Mouse (Mus musculus): Measurements from ENCODE around the gene Unc119b. TPM values are rescaled to one million over a fixed set of nuclear protein-coding genes. Genes with fewer than 3 reads are reported as not detected.
"Not testable (repeated sequence)": the region's sequence is repeated elsewhere in the genome, so short reads cannot be mapped to it uniquely, and the experiment has no call there.

Gene Unc119b
- polyA plus RNA-seq, 1 experiment from 2014 or later, result 45.4 TPM

DNA sequence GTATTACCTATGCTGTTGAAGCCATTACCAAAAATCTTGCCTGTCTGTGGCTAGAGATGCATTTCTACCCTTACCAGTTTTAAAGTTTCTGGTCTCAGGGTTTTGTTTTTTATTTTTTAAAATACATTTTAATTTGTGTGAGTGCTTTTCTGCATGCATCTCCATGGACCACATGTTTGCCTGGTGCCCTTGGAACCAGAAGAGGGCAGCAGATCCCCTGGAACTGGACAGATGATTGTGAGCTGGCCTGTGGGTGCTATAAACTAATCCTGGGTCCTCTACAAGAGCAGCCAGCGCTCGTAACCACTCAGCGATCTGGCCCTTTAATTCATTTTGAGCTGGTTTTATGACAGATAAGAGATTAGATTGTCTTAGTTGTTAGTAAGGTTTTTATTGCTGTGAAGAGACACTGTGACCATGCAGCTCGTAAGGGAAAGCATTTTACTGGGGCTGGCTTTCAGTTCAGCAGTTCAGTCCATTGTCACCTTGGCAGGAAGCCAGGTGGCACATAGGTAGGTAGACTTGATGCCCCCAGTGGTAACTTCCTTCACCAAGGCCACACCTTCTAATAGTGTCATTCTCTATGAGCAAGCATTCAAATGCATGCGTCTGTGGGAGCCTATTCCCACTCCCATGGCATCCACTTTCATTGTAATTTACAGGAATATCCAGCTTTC is 45.0 kb downstream of the Unc119b start:
- Histone ChIP-seq H3K4me3 (ENCODE audit: low read depth, low read length) (no peak overlapping the region), H3K27me3 (ENCODE audit: insufficient read depth, low read length) (no peaks in the 10 kb centered on the region), H3K9ac (no peak overlapping the region), H3K4me1 (ENCODE audit: insufficient read depth) (no peaks in the 10 kb centered on the region), H3K4me2 (no peak overlapping the region), H3K27ac (ENCODE audit: low read depth) (no peak overlapping the region), H3K36me3 (ENCODE audit: insufficient read depth) (peaks cover 69% of the 10 kb centered on the region), H3K9me3 (ENCODE audit: low read depth, low read length) (no peaks in the 10 kb centered on the region)
- WGBS, result 97% methylated on average over 5 of the region's 5 CpGs
- no peak for DNase-seq
- ATAC-seq (ENCODE audit: insufficient read depth), result no peak
- TF ChIP-seq CTCF (IDR thresholded peaks at IDR 0.05; ENCODE audit: low read depth), result peak; percentile 28

DNA sequence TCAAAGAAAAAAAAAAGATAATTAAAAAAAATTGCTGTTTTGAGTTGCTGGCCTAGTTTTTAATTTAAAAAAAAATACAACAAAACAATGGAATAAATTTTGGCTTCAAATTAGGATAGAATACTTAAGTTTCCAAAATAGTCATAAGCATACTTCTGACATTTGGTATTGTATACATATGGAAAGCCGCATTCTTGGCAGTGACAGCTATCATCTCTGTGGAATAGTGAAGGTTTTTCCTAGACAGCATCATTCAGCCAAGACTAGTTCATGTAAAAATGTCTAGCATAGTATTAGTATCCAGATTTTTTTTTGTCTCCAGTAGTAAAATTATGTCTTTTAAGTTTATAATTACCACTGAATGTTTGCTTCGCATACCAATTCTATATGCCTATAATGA is 49.1 kb downstream of the Unc119b start:
- no peak overlapping the region for H3K9ac ChIP-seq
- no peaks in the 10 kb centered on the region for H3K27me3 ChIP-seq (ENCODE audit: insufficient read depth, low read length)
- DNase-seq, result no peak
- TF ChIP-seq CTCF (IDR thresholded peaks at IDR 0.05; ENCODE audit: low read depth), result no peak
- H3K36me3 ChIP-seq (ENCODE audit: insufficient read depth), result peaks cover 75% of the 10 kb centered on the region
- no peak overlapping the region for H3K27ac ChIP-seq (ENCODE audit: low read depth)
- H3K4me3 ChIP-seq (ENCODE audit: low read depth, low read length), result no peak overlapping the region
- ATAC-seq (ENCODE audit: insufficient read depth), result no peak
- WGBS, result 98% methylated on average over 2 of the region's 2 CpGs
- no peak overlapping the region for H3K4me2 ChIP-seq
- no peaks in the 10 kb centered on the region for H3K4me1 ChIP-seq (ENCODE audit: insufficient read depth)
- no peaks in the 10 kb centered on the region for H3K9me3 ChIP-seq (ENCODE audit: low read depth, low read length)

DNA sequence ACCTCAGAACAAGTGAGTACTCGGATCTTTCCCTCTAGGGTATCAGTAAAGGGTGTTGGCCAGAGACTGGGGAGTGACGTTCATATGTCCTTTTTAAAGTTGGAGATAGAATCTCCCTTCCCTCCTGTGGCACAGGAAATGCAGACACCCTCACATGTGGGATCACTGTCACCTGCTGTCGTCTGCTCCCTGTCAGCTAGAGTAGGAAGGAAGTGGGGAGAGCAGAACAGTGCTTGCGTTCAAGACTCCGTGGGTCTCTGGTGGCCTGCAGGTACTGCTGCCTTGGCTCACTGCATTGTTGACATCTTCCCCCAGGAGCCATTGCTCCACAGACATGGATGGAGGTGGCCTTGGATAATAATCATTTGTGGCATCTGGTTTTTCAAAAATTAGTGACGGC is 51.3 kb downstream of the Unc119b start:
- H3K36me3 ChIP-seq (ENCODE audit: insufficient read depth), result peaks cover 56% of the 10 kb centered on the region
- H3K4me1 ChIP-seq (ENCODE audit: insufficient read depth), result no peaks in the 10 kb centered on the region
- no peaks in the 10 kb centered on the region for H3K27me3 ChIP-seq (ENCODE audit: insufficient read depth, low read length)
- no peak overlapping the region for H3K9ac ChIP-seq
- WGBS, result 79% methylated on average over 6 of the region's 6 CpGs
- no peak overlapping the region for H3K27ac ChIP-seq (ENCODE audit: low read depth)
- ATAC-seq (ENCODE audit: insufficient read depth) (no peak), DNase-seq (no peak)
- TF ChIP-seq CTCF (IDR thresholded peaks at IDR 0.05; ENCODE audit: low read depth), result no peak
- no peaks in the 10 kb centered on the region for H3K9me3 ChIP-seq (ENCODE audit: low read depth, low read length)
- no peak overlapping the region for H3K4me3 ChIP-seq (ENCODE audit: low read depth, low read length)
- H3K4me2 ChIP-seq, result no peak overlapping the region

DNA sequence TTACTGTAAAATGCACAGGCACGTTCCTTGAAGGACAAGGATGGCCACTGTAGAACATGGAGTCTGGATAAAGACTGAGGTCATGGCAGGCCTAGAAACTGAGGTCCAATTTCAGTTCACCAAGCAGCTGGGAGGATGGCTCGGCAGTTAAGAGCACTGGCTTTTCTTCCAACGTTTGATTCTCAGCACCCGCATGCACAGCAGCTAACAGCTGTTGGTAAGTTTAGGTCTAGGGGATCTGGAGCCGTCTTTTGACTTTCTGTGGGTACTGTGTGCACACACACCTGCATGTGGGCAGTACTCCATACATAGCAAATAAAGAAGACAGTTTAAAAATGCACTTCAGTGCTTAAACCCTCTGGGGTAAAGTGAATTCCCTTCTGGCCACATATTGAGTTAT is 53.1 kb downstream of the Unc119b start:
- Histone ChIP-seq H3K4me1 (ENCODE audit: insufficient read depth) (no peaks in the 10 kb centered on the region), H3K9ac (no peak overlapping the region), H3K27ac (ENCODE audit: low read depth) (no peak overlapping the region), H3K36me3 (ENCODE audit: insufficient read depth) (peaks cover 53% of the 10 kb centered on the region), H3K4me2 (no peak overlapping the region), H3K27me3 (ENCODE audit: insufficient read depth, low read length) (no peaks in the 10 kb centered on the region), H3K9me3 (ENCODE audit: low read depth, low read length) (no peaks in the 10 kb centered on the region), H3K4me3 (ENCODE audit: low read depth, low read length) (no peak overlapping the region)
- DNase-seq, result no peak
- WGBS, result 84% methylated on average over 5 of the region's 5 CpGs
- no peak for ATAC-seq (ENCODE audit: insufficient read depth)
- no peak for TF ChIP-seq CTCF (IDR thresholded peaks at IDR 0.05; ENCODE audit: low read depth)

DNA sequence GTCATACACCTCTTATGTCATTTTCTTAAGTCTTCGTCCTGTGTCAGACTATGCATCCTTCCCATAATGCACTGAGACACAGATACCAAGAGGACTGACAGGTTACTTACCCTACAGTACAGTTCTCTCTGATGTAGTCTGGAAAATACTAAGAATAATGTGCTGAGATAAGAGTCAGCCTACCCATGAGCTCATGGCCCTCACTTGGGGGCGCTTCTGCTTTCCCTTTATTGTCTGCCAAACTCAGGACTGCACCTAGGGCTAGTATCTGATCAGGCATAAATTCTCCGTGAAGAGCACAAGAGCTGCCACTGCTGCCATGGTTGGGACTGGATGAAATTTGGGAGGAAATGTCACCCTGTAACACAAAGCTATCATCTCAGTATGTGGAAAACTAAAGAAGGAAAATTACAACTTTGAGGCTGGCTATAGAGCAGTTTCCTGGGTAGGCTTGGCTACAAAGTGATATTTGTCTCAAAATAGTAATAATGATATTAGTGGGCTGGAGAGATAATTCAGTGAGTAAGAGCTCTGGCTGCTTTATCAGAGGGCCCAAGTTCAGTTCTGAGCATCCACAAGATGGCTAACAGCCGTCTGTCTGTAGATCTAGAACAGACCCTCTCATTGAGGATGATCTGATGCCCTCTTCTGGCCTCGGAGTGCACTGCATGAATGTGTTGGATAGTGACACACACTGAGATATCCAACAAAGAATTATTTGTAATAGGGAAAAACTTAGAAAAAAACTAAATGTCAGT is 58.5 kb downstream of the Unc119b start:
- H3K27ac ChIP-seq (ENCODE audit: low read depth), result no peak overlapping the region
- no peak overlapping the region for H3K9ac ChIP-seq
- TF ChIP-seq CTCF (IDR thresholded peaks at IDR 0.05; ENCODE audit: low read depth), result peak; percentile 77
- 55% methylated on average over 5 of the region's 5 CpGs for WGBS
- 0 out of 2 replicates have a peak, but pooled peaks cover under 1% of the 10 kb centered on the region for H3K4me1 ChIP-seq (ENCODE audit: insufficient read depth)
- no peaks in the 10 kb centered on the region for H3K27me3 ChIP-seq (ENCODE audit: insufficient read depth, low read length)
- H3K36me3 ChIP-seq (ENCODE audit: insufficient read depth), result peaks cover 23% of the 10 kb centered on the region; the same call in 1 of the 2 replicates
- H3K4me2 ChIP-seq, result no peak overlapping the region
- no peak overlapping the region for H3K4me3 ChIP-seq (ENCODE audit: low read depth, low read length)
- H3K9me3 ChIP-seq (ENCODE audit: low read depth, low read length), result no peaks in the 10 kb centered on the region
- ATAC-seq (ENCODE audit: insufficient read depth) (no peak), DNase-seq (peak; percentile 86)

DNA sequence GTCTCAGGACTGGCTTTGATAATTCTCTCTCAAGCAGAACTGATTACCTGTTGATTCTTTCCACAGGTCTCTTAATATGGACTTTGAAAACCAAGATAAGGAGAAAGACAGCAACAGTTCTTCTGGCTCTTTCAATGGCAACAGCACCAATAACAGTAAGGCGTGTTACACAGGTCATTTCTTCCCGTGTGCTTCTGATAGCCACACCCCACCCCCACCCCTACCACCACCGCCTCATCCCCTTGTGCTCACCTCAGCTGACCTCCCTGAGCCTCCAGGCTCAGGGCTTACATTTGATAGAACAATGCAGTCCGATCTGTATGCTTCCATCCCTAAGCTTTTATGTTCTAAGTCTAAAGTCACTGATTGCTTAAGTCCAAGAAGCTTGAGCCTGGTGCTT is 60.0 kb downstream of the Unc119b start:
- no peaks in the 10 kb centered on the region for H3K27me3 ChIP-seq (ENCODE audit: insufficient read depth, low read length)
- DNase-seq (no peak), ATAC-seq (ENCODE audit: insufficient read depth) (no peak)
- H3K27ac ChIP-seq (ENCODE audit: low read depth), result no peak overlapping the region
- peaks cover 2% of the 10 kb centered on the region; the same call in 1 of the 2 replicates for H3K4me1 ChIP-seq (ENCODE audit: insufficient read depth)
- TF ChIP-seq CTCF (IDR thresholded peaks at IDR 0.05; ENCODE audit: low read depth), result no peak
- H3K36me3 ChIP-seq (ENCODE audit: insufficient read depth), result peaks cover 23% of the 10 kb centered on the region; the same call in 1 of the 2 replicates
- no peak overlapping the region for H3K9ac ChIP-seq
- no peak overlapping the region for H3K4me3 ChIP-seq (ENCODE audit: low read depth, low read length)
- WGBS, result 76% methylated on average over 4 of the region's 4 CpGs
- H3K9me3 ChIP-seq (ENCODE audit: low read depth, low read length), result no peaks in the 10 kb centered on the region
- no peak overlapping the region for H3K4me2 ChIP-seq

DNA sequence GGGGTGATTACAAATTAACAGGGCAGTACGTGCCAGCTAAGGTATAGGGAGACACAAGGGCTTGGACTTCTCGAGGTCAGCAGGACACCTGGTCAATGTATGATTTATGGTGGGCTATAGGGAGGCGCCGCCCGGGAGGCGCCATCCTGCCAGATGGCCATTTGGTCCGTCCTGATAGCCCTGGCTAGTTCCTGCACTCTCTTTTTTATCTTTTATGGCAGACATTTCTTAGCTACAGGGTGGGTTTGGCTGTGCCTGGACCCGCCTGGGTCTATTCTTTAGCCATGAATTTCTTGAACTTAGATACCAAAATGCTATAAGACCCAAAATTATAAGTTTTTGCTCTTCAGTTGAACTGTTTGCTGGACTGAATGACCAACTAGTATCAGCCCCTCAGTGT is 61.5 kb downstream of the Unc119b start:
- H3K9ac ChIP-seq; DNase-seq; H3K27ac ChIP-seq (ENCODE audit: low read depth); ATAC-seq (ENCODE audit: insufficient read depth); H3K4me2 ChIP-seq; H3K4me1 ChIP-seq (ENCODE audit: insufficient read depth); H3K4me3 ChIP-seq (ENCODE audit: low read depth, low read length); H3K27me3 ChIP-seq (ENCODE audit: insufficient read depth, low read length); H3K9me3 ChIP-seq (ENCODE audit: low read depth, low read length): not testable (repeated sequence)
- 76% methylated on average over 8 of the region's 8 CpGs for WGBS
- H3K36me3 ChIP-seq (ENCODE audit: insufficient read depth), result peaks cover 20% of the 10 kb centered on the region; the same call in 1 of the 2 replicates

Other genes starting within 250 kb of the Unc119b start
- 2.8 and 4.5 TPM in 2 replicates for gene Oasl2, start 238.0 kb downstream of the Unc119b start, polyA plus RNA-seq (2014; fragmentation: Nextera tagmentation; extraction: Ambion mirVana)
- 0.50 TPM in 2 replicates for gene Oasl1, start 211.7 kb downstream of the Unc119b start, polyA plus RNA-seq (2014; fragmentation: Nextera tagmentation; extraction: Ambion mirVana)
- gene 2210016L21Rik, start 192.8 kb downstream of the Unc119b start, polyA plus RNA-seq (2014; fragmentation: Nextera tagmentation; extraction: Ambion mirVana), result 44.3 and 50.6 TPM in 2 replicates
- 0.05 TPM in 1 of 2 replicates, not detected in the other for gene Hnf1a, start 163.9 kb downstream of the Unc119b start, polyA plus RNA-seq (2014; fragmentation: Nextera tagmentation; extraction: Ambion mirVana)
- 32.8 and 39.6 TPM in 2 replicates for gene Sppl3, start 123.8 kb downstream of the Unc119b start, polyA plus RNA-seq (2014; fragmentation: Nextera tagmentation; extraction: Ambion mirVana)
- gene Gm10401, start 36.7 kb downstream of the Unc119b start, polyA plus RNA-seq (2014; fragmentation: Nextera tagmentation; extraction: Ambion mirVana), result 36.4 and 36.5 TPM in 2 replicates
- gene Acads, start 15.6 kb downstream of the Unc119b start, polyA plus RNA-seq (2014; fragmentation: Nextera tagmentation; extraction: Ambion mirVana), result 43.8 and 46.9 TPM in 2 replicates
- 72.4 and 81.1 TPM in 2 replicates for gene Mlec, start 23.2 kb upstream of the Unc119b start, polyA plus RNA-seq (2014; fragmentation: Nextera tagmentation; extraction: Ambion mirVana)
- gene Cabp1, start 59.4 kb upstream of the Unc119b start, polyA plus RNA-seq (2014; fragmentation: Nextera tagmentation; extraction: Ambion mirVana), result 2.4 and 2.6 TPM in 2 replicates
- 111 TPM in 2 replicates for gene Pop5, start 100.9 kb upstream of the Unc119b start, polyA plus RNA-seq (2014; fragmentation: Nextera tagmentation; extraction: Ambion mirVana)
- gene Rnf10, start 137.9 kb upstream of the Unc119b start, polyA plus RNA-seq (2014; fragmentation: Nextera tagmentation; extraction: Ambion mirVana), result 92.5 and 97.2 TPM in 2 replicates
- 39.2 and 40.7 TPM in 2 replicates for gene Coq5, start 144.7 kb upstream of the Unc119b start, polyA plus RNA-seq (2014; fragmentation: Nextera tagmentation; extraction: Ambion mirVana)
- 1,568 and 1,614 TPM in 2 replicates for gene Dynll1, start 166.0 kb upstream of the Unc119b start, polyA plus RNA-seq (2014; fragmentation: Nextera tagmentation; extraction: Ambion mirVana)
- 286 and 291 TPM in 2 replicates for gene Srsf9, start 192.2 kb upstream of the Unc119b start, polyA plus RNA-seq (2014; fragmentation: Nextera tagmentation; extraction: Ambion mirVana)
- gene Gatc, start 206.2 kb upstream of the Unc119b start, polyA plus RNA-seq (2014; fragmentation: Nextera tagmentation; extraction: Ambion mirVana), result 35.0 and 37.5 TPM in 2 replicates
- gene Triap1, start 206.2 kb upstream of the Unc119b start, polyA plus RNA-seq (2014; fragmentation: Nextera tagmentation; extraction: Ambion mirVana), result 61.9 and 62.6 TPM in 2 replicates
- 842 and 846 TPM in 2 replicates for gene Cox6a1, start 214.0 kb upstream of the Unc119b start, polyA plus RNA-seq (2014; fragmentation: Nextera tagmentation; extraction: Ambion mirVana)

Data from lung, embryonic 14.5 days (tissue).